Mouse (Mus musculus): ENCODE data around the gene Cbs.

GRCm38 (mm10) chr17:31576394-31577175 is 60.5 kb downstream of the Cbs start:
- no peak for TF ChIP-seq POLR2A (IDR thresholded peaks at IDR 0.05; ENCODE audit: borderline replicate concordance, extremely low read depth, insufficient read depth, insufficient read length, poor library complexity, severe bottlenecking)
- no peak for TF ChIP-seq CTCF (IDR thresholded peaks at IDR 0.05; ENCODE audit: borderline replicate concordance, extremely low read depth, insufficient read depth, insufficient read length)

Measured in brain, embryonic 14.5 days (tissue).